Mouse (Mus musculus): ENCODE results near the gene Kcng1.

DNA sequence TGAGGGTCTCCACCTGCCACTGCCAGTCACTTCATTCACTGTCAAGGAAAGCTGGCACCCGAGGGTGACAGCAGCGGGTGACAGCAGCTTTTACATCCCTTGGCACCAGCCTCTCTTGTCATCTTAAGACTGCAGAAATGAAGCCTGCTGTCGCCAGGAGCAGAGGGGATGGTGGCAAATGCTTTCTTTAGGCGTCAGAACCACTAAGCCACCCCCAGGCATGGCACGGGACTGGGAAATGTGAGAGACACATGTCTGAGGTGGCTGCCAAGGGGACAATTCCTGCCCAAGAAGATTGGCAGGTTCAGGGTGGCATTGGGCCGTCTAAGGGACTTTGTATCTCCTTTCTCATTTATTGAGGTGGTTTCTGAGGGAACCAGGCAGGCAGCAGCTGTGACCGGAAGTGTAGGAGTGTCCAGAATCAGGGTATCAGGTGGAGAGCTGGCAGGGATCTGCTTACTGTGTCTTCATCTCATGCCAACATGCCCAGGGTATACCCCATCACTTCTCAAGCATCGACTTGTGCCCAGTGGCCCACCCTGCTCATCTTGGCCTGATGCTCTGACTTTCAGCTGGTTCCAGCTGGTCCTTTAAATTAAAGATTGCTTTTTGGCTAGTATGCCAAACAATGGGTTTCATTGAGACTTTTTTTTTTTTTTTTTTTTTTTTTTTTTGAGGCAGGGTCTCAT is 33.2 kb downstream of the Kcng1 start:
- TF ChIP-seq CTCF (IDR thresholded peaks at IDR 0.05; ENCODE audit: insufficient read depth, low read depth, low read length) = no peak
- no peak for TF ChIP-seq POLR2A (IDR thresholded peaks at IDR 0.05; ENCODE audit: insufficient read depth, low read depth, low read length)
